Mouse (Mus musculus) right cerebral cortex, postnatal 10 days (tissue): ENCODE results near the gene Bax.

ENCODE experiments used
- DNase-seq, 2 experiments: peaks; one replicate each; pipeline ENCODE4 v3.0.0; 2021; ENCODE audit warnings: low spot score in 2 of 2

Bax gene

DNA sequence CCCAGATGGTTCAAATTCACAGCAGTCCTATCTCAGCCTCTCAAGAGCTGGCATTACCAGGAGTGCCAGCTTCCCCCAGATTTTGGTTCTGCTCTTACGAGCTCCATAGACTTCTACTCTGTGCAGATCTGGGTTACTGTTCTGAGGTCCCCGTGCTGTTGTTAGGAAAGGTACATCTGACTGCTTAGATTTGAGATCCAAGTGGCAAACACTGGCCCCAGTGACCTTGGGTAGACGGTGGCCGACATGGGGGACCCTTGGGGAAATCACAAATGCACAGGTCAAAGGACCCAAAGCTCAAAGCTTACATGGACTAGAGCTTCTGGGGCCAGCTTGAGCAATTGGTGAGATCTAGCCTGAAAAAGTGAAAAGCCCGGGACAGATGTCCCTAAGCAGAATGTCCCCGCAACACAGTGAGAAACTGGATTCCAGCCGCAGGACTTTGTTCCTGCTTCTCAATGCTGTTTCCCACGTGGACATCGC is 9.9 kb downstream of the Bax start:
- DNase-seq, result no peak

DNA sequence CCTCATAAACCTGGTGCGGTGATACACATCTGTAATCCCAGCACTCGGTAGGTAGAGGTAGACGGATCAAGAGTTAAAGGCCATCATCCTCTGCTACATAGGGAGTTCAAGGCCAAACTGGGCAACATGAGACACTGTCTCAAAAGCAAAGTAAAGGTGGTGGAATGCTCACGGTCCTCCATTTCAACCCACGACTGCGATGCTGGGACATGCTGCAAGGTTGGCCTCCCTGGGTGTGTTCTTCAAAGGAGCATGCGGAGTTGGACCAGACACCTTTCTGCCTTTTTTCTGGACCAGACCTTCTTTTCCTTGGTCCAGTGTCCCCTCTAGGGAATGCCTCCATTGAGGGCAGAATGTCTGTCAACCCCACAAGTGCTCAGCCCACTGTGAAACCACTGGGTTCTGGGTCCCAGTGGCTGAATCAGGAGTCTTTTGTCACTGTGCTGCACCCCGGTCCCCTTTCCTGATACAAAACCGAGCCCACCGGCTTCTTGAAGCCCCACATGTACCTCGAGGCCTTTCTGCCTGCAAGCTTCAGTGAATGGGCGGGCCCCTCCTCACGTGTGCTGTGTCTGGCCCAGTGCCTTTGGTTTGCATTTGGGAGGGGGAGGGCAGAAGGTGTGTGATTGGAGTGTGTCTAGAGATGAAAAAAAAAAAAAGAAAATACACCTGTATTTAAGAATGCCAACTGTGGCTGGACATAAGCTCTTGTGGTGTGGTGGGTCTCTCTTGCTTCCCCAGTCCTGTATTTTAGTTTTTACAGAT is 10.6 kb downstream of the Bax start:
- DNase-seq, result no peak

DNA sequence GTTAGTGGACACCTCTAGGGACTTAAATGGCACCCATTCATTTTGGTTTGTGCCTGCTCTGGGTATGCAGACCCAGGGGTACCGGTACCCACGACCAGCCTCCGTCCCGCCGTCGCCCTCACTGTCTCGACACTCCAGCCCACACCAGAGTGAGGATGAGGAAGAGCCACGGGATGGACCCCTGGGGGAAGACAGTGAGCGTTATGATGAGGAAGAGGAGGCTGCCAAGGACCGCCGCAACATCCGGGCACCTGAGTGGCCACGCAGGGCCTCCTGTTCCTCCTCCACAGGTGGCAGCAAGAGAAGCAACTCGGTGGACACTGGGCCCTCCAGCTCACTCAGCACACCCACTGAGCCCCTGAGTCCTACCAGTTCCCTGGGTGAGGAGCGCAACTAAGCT is 11.7 kb downstream of the Bax start:
- no peak for DNase-seq

DNA sequence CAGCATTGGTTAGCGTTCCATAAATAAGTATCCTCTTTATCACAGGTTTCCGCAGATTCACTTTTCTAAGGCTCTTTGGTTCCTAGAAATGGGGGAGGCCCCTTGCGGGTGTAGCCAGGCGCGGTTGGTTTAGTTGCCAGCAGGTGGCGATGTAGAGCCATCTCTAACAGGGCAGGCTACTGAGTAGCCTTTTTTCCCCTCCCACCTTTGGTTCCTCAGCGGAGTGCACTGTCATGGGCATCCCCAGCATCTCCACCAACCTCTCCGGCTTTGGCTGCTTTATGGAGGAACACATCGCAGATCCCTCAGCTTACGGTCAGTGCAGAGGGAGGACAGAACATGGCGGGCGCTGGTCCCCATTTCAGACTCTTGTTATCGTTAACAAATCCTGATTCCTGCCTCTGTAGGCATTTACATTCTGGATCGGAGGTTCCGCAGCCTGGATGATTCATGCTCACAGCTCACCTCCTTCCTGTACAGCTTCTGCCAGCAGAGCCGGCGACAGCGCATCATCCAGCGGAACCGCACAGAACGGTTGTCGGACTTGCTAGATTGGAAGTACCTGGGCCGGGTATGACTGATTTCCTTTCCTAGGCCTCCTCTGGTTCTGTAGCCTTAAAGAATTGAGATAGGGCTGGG is 15.2 kb downstream of the Bax start:
- peak; percentile 86 to 89 for DNase-seq

DNA sequence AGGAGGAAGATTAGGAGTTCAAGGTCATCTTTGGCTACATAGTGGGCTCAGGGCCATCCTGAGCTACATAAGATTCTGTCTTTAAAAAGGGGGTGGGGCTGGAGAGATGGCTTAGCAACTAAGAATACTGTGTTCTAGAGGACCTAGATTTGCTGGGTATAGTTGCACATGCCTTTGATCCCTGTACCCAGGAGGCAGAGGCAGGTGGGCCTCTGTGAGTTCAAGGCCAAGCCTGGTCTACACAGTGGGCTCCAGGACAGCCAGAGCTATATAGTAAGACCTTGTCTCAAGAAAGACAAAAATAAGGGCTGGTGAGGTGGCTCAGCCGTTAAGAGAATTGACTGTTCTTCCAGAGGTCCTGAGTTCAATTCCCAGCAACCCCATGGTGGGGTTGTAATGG is 16.7 kb downstream of the Bax start:
- no peak for DNase-seq

DNA sequence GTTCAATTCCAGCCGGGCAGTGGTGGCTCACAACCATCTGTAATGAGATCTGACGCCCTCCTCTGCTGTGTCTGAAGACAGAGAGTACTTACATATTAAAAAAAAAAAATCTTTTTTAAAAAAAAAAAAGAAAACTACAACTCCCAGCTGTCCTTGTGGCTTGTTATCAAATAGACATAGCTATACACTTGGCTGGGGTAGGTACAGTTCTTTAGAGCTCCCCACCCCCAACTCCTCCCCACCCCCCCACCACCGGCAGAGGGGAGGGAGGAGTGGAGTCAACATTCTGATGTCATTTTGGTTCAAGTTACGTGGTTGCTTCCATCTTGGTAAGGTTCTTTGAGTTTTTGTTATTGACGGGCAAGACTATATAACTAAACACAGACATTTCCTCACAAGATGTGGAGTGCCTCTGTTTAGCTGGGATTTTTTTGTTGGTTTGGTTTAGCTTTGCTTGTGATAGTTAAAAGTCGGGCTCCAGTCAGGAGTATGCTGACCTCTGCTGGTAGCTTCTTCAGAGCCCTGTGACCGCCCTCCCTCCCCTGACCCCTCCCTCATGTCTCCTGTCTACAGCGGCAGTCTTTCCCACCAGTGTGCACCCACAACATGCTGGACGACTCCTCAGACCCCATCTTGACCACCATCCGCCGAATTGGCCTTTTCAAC is 19.2 kb downstream of the Bax start:
- no peak for DNase-seq

DNA sequence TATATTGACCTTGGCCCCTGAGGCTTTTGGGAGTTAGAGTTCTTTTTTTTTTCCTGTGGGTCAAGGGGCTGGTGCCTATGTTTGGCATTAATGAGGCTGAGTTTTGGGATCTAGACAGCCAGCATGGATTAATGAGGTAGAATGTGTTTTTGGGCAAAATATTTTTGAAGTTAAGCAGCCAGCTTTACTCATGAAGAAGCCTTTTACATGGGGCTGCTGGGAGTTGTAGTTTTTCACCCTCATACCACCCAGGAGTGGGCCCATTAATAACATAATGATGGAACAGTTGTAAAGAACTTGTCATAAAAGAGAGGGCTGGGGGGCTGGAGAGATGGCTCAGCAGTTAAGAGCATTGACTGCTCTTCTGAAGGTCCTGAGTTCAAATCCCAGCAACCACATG is 20.1 kb downstream of the Bax start:
- DNase-seq, result no peak

DNA sequence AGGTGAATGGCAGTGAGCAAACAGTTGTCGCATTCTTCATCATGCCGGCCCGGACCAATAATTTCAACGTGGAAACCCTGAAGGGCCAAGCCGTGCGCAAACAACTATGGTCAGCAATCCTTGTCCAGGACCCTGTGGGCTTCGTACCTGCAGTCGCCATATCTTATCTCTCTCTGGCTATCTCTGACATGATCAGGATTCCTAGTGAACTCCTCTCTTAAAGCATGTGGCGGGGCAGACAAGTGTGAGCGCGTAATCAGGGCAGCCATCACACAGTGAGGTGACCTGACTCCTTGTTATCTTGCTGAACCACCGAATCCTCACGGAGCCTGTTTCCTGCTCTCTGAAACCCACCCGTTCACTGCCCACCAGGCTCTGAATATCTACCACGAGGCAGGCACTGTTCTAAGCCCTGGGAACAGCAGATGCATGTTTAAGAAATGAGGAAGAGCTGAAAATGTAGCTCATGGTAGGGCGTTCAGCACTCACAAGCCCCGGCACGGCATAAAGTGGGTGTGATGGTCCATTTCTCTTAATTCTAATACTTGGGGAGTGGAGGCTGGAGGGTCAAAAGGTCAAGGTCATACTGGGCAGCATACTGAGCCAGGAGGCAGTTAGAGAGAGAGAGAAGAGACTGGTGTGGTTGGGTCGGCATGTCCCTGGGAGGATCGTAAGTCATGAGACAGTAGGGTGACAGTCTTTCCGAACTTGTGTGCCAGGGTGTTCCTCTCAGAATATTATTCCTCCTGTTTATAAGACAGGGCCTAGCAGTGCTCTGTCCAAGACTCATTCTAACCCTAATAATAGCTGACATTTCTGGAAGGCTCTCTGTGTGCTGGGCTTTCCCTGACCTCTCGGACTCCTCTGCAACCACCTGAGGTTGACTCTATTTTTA is 22.9 kb downstream of the Bax start:
- no peak for DNase-seq

DNA sequence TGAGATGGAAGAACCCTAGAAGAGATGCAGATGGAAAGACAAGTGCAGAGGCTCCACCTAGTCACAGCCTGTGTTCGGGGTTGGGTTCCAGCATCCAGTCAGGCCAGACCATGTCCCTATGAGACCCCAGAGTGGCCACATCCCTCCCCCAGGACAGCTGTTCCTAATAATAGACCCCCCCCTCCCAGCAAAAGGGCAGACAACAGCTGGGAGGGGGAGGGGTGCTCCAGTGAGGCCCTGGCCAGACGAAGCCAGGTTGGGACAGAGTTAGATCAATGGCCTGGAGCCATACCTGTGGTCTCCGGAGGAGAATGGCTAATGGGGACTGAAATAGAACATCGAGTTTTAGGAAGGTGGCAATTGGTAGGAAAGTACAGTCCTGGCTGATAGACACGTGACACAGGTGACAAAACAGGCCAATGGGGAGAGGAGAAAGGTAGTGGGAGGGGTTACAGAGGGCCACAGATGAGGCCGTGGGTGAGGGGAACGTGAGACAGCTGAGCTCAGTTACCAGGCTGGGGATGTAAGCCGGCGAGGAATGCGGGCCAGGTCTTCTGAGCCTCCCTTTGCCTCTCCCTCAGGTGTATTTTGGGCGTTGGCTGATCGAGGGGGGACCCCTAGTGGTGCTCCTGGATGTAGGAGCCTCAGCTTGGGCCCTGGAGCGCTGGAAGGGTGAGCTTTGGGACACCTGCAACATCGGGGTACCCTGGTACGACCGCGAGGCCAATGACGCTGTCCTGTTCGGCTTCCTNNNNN is 29.0 kb downstream of the Bax start, which contains the start of gene Ruvbl2:
Gene Ruvbl2, minus strand, starts transcription at position 576 of the 756 bp plus-strand sequence.
- no peak for DNase-seq

DNA sequence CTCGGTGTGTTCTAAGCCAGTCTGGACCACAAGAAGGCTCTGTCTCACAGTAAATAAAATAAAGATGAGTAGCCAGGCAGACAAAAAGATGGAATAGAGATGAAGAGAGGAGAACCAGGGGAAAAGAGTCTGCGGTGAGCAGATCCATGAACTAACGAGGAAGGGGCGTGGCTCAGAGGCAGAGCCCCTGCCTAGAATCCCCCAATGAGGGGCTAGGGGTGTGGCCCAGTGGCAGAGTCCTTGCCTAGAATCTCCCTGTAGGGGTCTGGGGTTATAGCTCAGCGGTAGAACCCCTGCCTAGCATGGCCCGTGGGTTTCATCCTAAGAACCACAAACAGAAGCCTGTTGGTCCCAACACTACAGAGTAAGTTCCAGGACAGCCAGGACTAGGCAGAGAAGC is 29.7 kb downstream of the Bax start:
- DNase-seq, result no peak

DNA sequence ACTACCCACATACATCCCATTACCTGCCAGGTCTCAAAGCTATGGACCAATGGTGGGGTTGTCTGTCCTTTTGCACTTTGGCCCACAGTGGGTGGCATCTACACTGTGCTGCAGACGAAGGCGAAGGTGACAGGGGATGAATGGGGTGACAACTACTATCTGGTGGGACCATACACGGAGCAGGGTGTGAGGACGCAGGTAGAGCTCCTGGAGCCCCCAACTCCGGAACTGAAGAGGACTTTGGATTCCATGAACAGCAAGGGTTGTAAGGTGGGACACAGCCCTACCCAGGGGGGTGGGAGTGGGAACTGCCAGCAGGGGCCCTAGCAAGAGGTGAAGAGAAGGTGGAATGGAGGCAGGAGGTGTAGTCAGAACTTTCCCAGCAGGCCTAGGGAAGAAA is 30.3 kb downstream of the Bax start:
- no peak for DNase-seq

DNA sequence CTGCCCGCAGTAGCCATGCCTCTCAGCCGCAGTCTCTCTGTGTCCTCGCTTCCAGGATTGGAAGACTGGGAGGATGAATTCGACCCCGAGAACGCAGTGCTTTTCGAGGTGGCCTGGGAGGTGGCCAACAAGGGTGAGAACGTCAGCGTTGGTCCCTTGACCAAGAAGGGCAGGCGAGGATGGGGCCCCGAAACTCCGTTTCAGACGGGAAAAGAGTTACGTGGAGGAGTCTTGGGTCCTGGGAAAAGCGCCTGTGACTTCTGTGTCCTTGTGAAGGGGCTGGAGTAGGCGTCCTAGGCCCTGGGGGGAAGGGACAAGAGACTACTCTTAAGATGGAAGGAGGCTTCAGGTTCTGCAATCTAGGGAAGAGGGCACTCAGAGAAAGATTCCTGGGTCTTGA is 31.7 kb downstream of the Bax start:
- no peak for DNase-seq

DNA sequence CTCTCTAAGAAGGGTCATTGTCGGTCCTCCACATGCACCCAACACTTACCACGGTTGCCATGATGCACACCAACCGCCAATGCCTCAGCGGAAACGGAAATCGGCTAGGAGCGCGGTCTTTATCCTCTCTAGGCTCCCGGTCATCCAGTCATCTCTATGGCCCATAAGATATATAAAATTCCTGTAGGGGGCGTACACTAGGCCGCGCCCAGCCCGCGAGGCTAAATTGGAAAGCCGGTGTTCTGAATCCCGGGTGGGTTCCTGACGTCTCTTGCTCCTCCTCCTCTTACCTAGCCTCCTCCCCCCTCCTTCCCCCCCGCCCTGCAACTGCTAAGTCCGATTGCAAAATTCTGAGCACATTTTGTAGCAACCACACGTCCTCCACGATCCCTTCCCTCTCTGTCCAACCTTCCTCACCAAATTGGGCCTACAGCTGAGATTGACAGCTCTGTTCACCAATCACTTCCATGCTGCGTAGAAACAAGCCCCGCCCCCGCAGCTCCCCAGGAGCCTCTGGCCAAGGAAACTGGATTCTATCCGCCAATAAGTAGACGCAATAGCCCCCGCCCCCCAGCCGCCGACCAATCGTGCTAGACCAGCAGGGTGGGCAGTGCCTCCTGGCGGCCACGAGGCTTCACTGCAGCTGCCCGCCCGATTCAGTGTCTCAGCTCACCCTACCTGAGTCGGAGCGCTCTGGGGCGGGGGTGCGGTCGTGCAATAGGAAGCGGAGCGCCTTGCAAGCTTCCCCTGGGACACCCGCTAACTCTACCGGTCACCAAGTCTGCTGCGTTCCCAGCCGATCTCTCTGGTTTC is 32.3 kb downstream of the Bax start, which contains the start of gene Gys1:
Gene Gys1, plus strand, starts transcription at position 642 of the 813 bp plus-strand sequence.
- peak; percentile 100 for DNase-seq

DNA sequence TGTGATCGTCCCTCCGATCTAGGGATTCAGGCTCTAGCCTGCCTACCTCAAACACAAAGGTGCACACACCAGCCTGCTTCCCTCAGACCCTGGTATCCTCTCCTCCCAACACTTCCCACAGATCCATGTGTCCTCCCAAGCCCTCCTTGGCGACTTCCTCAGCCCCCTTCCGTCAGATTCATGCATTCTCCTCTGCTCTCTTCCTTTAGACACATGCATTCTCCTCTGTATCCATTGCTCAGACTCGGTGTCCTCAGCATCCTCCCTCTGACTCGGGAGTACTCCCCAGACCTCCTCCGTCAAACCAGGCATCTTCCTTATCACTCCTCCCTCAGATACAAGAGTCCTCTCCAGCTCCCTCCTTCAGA is 32.9 kb downstream of the Bax start:
- DNase-seq, result no peak

DNA sequence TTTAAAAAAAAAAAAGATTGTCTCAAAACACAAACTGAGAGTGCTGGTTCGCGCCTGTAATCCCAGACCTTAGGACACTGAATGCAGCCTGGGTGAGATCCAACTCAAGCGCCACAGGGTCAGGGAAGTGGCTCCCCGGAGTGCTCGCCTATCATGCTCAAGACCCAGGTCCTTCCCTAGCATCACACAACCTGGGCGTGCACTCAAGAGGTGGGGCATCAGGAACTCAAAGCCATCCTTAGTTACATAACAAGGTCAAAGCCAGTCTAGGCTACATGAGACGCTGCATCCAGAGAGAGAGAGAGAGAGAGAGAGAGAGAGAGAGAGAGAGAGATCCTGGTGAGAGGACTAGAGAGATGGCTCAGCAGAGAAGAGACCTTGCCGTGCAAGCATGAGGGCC is 40.1 kb downstream of the Bax start:
- no peak for DNase-seq

DNA sequence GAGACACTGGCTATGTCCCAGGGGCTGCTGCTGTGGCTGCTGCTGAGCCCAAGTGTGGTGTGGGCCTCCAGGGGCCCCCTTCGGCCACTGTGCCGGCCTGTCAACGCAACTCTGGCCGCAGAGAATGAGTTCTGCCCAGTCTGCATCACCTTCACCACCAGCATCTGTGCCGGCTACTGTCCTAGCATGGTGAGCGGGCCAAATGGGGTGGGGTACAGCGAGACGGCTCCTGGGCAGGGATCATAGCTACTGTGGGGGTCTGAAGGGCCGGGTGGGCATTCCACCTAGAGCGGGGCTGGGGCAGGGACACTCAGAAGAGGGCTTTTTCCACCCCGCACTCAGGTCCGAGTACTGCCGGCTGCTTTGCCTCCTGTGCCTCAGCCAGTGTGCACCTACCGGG is 45.5 kb downstream of the Bax start:
- no peak for DNase-seq

DNA sequence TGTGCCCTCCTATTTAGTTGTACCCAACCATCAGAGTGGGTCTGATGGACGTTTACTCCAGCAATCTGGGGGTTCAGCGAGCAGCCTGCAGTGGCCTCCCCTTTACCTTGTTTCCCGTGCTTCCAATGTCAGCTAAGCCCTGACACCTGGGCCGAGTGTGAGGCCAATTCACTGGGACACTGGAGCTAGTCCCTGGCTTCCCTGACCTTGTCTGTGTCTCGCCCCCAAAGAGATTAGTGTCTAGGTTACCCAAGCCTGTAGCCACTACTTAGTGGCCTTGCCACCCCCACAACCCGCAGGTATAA is 46.1 kb downstream of the Bax start, which contains the start of gene Lhb:
Gene Lhb, plus strand, starts transcription at position 206 of the 305 bp plus-strand sequence.
- no peak for DNase-seq

DNA sequence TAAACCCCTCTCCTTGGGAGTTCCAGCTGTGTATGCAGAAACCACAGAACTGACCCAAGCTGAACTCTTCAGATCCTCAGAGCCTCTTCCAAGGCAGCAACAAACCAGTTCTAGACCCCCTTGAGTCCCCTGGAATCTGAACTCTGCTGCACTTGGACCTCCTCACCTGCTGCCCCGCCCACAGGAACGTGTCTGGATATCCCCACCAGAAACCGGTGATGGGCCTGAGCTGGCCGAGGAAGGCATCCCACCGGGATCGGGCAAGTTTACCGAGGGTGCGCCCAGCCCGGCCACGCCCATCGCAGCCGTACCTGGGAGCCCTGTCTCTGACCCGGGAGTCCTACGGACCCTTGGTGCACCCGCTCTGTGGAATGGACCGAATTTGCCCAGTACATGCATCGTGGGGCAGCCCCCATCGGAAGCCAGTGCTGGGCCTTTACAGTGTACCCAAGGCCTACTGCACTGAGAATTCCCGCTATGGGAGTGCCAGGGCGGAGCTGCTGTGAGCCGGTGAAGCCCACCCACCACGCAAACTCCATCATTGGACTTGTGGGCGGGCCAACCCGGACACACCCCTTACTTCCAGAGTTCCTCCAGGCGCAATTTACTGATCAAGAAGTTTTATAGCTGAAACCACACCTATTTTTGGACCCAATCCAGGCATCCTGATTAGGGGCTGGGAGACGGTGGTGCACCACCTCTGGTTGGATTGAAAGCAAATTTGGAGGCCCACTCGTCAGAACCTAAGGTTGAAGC is 46.7 kb downstream of the Bax start:
- no peak for DNase-seq

DNA sequence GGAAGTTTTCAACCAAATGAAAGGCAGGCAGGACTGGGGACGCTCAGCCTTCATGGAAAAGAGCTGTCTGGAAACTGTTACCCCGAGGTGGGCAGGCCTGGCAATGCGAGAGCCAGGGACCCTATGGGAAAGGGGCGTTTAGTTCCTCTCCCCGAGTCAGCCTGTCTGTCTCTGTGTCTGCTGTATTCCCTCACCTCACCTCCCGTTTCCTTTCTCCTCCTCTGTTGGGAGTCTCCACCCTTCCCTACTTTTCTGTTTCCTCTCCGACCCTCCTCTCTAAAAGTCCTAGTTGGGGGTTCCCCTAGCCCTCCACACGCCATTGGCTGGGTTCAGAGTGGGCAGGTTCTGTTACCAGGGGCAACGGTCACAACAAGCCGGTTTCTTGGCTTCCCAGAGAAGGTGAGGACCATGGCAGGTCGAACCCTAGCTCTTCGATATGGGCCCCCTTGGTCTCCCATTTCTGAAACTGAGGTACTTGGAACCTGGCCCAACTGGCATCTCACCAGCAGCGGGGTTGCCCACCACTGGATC is 48.7 kb downstream of the Bax start:
- DNase-seq, result no peak
